Mouse (Mus musculus): ENCODE results near the gene Gm30737. TPM values are rescaled to one million over a fixed set of nuclear protein-coding genes. Genes with fewer than 3 reads are reported as not detected.
"Not testable (repeated sequence)": the region's sequence is repeated elsewhere in the genome, so short reads cannot be mapped to it uniquely, and the experiment has no call there.

The Gm30737 gene
- total RNA-seq (2014; fragmentation: Nextera tagmentation) (not detected in 2 replicates), total RNA-seq (2017) (not detected in 2 replicates)

DNA sequence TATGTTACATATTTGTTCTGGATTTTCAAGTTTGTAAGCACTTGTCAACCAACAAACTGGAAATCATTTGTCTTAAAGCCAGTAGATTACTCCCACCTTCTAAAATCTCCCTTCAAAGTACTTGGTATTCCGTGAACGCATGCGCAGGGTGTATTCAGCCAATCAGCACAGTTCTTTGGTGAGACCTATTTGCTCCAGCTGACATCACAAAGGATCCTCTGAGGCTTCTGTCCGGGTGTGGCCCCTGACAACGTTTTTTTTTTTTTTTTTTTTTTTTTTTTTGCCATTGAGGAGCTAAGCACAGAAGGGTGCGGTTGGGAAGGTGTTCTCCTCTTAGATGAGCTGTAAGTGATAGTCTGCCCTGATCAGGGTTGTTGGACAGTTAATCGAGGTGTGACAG is at the start of gene Gm30737:
Gene Gm30737 (plus strand): TSS at position 301 of the 400 bp plus-strand sequence.
- not testable (repeated sequence) for ATAC-seq (replicated peaks; ENCODE audit: low FRiP score, low TSS enrichment, poor library complexity, severe bottlenecking)

All from megakaryocyte-erythroid progenitor cell, adult 5-6 weeks (primary cell).